Mouse (Mus musculus): ENCODE data around the gene Trmt44.

The Trmt44 gene

DNA sequence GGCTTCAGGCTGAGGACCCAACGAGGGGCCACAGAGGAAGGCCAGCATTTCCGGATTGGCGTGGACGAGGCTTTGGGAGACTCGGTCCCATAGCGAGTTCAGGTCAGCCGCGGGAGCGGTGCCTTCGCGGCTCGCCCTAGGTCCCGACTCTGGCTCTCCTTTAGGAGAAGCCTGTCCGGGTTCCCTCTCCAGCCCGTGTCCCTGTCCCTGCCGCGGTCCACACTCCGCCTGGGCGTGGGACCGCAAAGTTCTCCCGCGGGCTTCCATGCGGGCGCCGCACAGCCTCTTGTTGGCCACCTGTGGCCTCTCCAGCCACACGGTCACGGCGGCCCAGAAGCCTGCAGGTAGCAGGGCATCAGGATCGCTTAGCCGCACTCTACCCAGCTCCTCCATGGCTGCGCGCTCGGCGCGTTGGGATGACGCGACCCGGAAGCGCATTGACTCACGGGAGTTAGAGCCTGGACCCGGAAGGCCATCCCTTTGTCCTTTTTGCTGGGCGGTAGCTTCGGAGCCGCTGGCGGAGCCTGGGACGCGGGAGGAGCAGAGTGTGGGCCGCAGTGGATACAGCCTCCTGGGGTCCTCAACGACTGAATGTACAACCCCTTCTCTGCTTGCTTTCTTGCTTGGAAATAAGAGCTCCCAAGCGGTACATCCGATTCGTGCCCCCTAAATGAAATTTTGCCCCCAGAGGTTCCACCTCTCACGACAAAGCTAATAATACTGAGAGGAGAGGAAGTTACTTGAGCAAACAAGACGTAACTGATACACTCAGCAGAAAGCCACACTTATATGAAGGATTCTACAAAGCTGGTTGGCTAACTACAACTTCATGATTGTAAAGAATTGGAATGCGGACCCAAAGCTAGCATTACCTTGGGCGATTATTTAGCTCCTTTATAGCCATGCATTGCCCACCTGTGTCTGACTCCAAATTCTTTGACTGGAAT, at the start of gene Trmt44:
Gene Trmt44 (minus strand): TSS at position 418 of the 947 bp plus-strand sequence.
- DNase-seq, result peak; percentile 75 to 78

DNA sequence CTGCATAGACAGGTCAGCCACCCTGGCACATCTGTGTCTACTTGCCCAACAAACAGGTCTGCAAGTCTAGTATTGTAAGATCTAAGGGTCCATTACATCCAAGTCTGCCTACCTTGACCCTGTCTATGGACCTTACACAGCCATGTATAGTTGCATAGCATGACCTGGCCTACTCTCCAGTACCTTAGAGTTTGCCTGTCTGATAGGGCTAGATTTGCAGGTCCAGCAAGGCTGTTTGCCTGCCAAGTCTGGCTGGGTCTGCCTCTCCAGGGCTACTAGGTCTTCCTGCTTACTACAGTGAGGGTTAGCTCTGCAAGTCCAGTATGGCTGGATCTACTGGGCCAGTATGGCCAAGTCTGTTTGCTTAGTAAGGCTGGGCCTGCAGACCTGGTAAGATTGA, 49.0 kb upstream of the Trmt44 start:
- DNase-seq, result no peak

- no peak for DNase-seq
These were observed 46.2 kb upstream of the Trmt44 start for GRCm38 (mm10) chr5:35621114-35621513.

GRCm38 (mm10) chr5:35616943-35617342, 42.1 kb upstream of the Trmt44 start:
- DNase-seq, result no peak

DNA sequence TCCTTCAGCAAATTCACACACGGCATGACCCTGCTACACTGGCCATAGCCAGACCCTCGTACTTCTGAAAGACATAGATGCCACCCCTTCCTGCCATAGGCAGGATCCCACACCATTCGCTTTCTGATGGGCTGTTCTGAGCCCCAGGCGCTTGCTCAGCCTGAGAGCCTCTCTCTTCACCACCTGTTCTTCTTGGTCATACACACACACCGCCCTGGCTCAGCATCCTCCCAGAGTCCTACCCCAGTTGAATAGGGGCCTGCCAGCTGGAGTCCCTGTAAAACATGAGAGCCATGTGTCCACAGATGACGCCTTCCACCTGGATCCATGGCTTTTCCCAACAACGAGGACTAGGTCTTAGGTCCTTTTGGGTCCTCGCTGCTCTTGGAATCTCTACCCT, 37.9 kb upstream of the Trmt44 start:
- no peak for DNase-seq

- DNase-seq, result no peak
These were observed 37.0 kb upstream of the Trmt44 start for GRCm38 (mm10) chr5:35611900-35612299.

DNA sequence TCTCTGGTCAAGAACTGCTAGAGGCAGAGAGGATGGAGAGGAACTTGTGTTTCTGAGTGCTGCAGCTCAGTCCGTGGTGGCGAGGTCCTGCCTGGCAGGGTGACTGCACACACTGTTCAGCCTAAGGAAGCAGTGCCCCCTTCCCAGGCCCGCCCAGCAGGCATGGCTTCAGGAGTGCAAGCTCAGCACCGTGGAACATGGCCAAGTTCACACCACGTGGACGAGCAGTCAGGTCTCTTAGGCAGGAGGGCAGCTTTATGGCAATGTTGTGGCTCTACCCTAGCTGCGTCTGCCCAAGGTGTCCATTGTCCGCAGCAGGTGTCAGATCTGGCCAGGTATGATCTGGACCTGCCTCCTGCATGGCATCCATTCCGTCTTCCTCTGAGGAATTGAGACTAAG, 36.3 kb upstream of the Trmt44 start:
- no peak for DNase-seq

DNA sequence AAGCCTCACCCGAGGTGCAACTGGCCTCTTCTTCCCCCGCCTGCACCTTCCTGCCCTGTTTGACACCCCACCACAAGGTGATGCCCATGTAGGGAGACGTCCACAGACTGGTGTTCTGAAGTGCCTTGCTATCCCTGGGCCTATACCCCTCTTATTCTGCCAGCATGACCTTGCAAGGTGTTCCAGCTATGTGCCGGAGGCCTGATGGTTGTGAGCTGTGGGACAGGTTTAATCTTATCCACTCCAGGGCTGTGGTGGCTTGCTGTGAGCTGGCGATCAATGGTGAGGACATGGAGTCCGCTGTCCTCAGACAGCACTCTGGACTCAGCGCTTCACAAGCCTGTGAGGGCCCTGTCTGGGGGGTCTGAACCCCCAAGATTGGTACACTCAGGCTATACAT, 35.5 kb upstream of the Trmt44 start:
- no peak for DNase-seq

GRCm38 (mm10) chr5:35609971-35610370, 35.1 kb upstream of the Trmt44 start:
- no peak for DNase-seq

GRCm38 (mm10) chr5:35609381-35609780, 34.5 kb upstream of the Trmt44 start:
- no peak for DNase-seq

GRCm38 (mm10) chr5:35608559-35608958, 33.7 kb upstream of the Trmt44 start:
- no peak for DNase-seq

GRCm38 (mm10) chr5:35607784-35608183, 32.9 kb upstream of the Trmt44 start:
- no peak for DNase-seq

DNA sequence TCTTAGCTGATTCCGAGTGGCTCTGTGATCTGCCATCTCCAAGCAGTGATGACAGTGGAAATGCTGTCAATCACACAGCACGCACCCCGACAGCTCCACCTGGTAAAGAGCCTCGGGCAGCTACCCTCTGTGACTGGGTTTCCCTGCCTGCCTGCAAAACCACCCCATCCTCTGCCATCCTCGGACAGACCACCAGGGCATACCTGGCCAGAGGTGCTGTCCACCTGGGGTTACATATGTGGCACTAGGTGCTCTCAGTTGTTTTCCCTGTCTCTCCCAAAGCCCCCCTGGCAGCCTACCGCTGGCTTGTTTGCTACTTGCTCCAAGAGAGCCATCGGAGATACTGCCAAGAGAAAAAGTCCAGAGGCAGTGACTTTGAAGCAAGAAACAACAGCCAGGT, 31.9 kb upstream of the Trmt44 start:
- no peak for DNase-seq

GRCm38 (mm10) chr5:35605355-35605754, 30.5 kb upstream of the Trmt44 start:
- DNase-seq, result no peak

- no peak for DNase-seq
These were observed 26.7 kb upstream of the Trmt44 start for GRCm38 (mm10) chr5:35601526-35601925.

DNA sequence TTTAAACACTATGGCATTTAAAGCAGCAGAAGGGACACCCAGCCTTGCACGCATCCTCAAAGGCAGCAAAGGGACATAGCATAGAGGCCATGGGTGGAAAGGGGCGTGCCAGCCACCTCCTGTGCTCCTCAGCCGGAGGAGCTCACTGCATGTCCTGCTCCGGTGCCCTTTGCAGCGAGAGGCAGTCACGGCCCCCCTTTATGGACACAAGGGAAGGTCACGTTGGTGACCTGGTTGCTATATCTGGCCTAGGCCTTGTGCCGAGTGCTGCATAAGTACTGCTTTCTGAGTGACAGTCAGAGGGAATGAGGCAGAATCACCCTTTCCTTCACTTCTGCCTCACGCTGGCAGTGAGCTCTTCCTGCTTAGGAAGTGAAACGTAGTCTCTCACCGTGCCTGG, 25.4 kb upstream of the Trmt44 start:
- no peak for DNase-seq

DNA sequence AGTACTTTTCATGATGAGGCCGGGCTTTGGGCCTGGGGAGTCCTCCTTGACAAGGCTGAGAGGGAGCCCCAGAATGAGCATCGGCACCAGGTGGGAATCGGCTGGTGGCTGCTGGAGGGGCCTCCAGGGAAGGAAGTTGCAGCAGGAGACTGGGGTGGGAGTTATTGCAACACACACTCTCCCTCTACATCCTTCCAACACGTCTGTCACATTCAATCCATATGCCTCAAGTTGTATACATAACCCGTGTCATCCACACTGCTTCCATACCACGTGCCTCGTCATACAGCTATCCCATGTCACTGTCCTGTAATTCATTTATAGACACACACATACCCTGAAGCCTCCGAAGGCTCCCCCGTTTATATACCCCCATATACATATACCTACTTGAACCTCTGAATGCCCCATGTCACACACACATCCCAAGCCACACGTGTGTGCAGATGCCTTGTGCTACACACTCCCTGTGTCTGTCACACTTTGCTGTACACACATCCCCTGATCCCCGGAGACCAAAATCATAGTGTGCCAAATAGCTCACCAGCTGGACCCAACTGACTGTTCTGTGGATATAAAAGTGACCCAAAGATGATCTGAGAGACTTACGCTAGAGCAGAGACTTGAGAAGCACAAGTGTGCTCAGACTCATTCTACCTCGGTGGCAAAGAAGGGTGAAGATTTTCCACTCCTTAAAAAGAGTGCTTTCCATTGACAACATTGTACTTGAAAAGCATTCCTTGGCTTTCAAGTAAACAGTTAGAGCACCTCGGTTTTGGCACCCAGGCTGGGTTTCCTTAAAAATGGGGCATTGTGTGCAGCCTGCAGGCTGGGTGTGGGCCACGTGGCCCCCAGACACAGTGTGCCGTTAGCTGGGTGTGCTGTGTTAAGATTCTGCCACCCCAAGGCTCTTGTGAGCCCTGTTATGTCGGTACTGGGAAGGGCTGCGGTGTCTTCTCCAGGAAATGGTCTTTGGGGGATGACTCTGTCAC, 21.6 kb upstream of the Trmt44 start:
- no peak for DNase-seq

DNA sequence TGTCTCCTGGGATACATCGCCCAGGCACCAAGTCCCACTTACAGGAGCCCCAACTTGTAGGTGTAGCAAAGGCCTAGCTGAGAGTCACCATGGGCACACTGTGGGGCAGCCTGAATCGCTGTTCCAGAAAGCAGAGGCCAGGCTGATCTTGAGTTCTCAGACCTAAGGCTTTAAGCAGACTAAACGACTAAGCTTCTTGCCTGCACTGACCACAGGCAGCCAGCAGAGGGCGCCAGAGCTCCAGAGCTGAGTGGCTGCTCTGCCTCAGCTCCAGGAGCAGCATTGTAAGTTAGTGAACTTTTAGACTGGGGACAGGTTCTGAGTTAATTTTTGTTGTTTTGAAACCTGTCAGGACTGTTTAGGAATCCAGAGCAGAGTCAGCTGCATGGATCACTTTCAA, 20.8 kb upstream of the Trmt44 start:
- DNase-seq, result peak in 1 of 2 experiments; percentile 22

- DNase-seq, result no peak
These were observed 19.9 kb upstream of the Trmt44 start for GRCm38 (mm10) chr5:35594768-35595167.

- no peak for DNase-seq
These were observed 18.4 kb upstream of the Trmt44 start for GRCm38 (mm10) chr5:35593272-35593671.

DNA sequence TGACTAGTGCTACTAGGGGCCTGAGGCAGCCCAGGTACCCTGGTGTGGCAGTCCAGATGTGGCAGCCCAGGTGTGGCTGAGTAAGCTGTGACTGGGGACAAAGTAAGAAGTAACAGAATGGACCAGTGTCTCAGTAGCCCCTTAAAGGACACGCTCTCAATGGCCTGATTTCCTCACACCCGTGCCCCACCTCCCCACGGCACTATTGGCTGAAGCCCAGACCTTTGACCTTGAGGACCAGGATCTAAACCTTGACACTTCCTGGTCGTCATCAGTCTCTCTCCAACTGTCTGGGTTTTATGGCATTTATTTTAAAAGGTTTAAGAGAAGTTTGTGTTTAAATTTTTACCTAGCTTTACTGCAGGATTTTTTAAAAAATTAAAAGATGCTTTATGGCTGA, 18.0 kb upstream of the Trmt44 start:
- no peak for DNase-seq

- DNase-seq, result no peak
These were observed 17.3 kb upstream of the Trmt44 start for GRCm38 (mm10) chr5:35592081-35592736.

DNA sequence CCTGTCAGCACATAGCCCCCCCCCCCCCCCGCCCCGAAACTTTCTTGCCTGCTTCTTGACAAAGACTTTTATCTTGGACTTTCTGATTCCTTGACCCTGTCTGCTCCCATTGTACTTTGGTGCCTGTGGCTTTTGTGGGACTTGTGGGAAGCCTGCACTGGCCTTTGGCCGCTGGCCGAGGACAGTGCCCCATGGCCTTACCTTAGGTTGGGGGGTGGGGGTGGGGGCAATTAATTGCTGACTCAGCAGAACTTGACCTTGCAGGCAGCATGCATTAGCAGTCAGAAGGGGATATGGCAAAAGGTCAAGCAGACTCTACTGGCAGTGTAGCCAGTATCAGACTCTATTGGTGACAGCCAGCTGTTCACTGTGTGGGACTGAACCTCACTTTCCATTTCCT, 16.6 kb upstream of the Trmt44 start:
- DNase-seq, result no peak

Data from thymus, adult 18-20 months (tissue).